ENCODE assay signal across 10 mouse cellular contexts in genomic region chr5:35729844-35730243, GRCm38 (mm10). TPM values are rescaled to one million over a fixed set of nuclear protein-coding genes. Genes with fewer than 3 reads are reported as not detected.
DNase-seq lines count a peak whose midpoint lies in the region; ATAC-seq and TF ChIP-seq lines count a peak whose summit lies in the region.
"Had no signal": no experiment of that assay in that cellular context is flagged by ENCODE, and none has a peak within 500 bp of the region (broad histone marks: within the 10 kb centered on the region; RNA-seq: fewer than 3 reads in every experiment).

No protein-coding gene starts in this region.

- H3K9ac ChIP-seq in liver, embryonic 13.5 days: no peak overlapping the region
- no peak overlapping the region for H3K9ac ChIP-seq in stomach, postnatal 0 days (ENCODE audit: low read length)
- H3K9ac ChIP-seq: embryonic facial prominence, embryonic 12.5 days had no signal

- peaks cover 12% of the 10 kb centered on the region; the same call in 1 of the 2 replicates for H3K4me1 ChIP-seq in liver, embryonic 13.5 days (replicated peaks)
- no peaks in the 10 kb centered on the region for H3K4me1 ChIP-seq in stomach, postnatal 0 days (replicated peaks; ENCODE audit: control insufficient read depth, insufficient read depth)

- H3K27ac ChIP-seq in liver, embryonic 13.5 days: peak overlapping the region; percentile 52
- peak overlapping the region; percentile 76; the same call in 1 of the 2 replicates for H3K27ac ChIP-seq in stomach, postnatal 0 days (replicated peaks)

- no peak for TF ChIP-seq POLR2A in brain, embryonic 14.5 days (IDR thresholded peaks at IDR 0.05; ENCODE audit: borderline replicate concordance, extremely low read depth, insufficient read depth, insufficient read length, poor library complexity, severe bottlenecking)

- no peak overlapping the region for H3K4me3 ChIP-seq in liver, embryonic 13.5 days (replicated peaks)
- no peak overlapping the region for H3K4me3 ChIP-seq in stomach, postnatal 0 days (ENCODE audit: low read depth, low read length)
- H3K4me3 ChIP-seq: embryonic facial prominence, embryonic 12.5 days; myocyte had no signal

- peak; percentile 29; the same call in 1 of the 2 replicates for ATAC-seq in liver, embryonic 13.5 days (ENCODE audit: low read depth)
- no peak for ATAC-seq in stomach, postnatal 0 days (ENCODE audit: low FRiP score, low TSS enrichment)

- no peaks in the 10 kb centered on the region for H3K27me3 ChIP-seq in liver, embryonic 13.5 days
- H3K27me3 ChIP-seq in stomach, postnatal 0 days (ENCODE audit: control insufficient read depth, insufficient read depth, low read length): no peaks in the 10 kb centered on the region
- H3K27me3 ChIP-seq: embryonic facial prominence, embryonic 12.5 days had no signal

- DNase-seq in frontal cortex, postnatal 10 days (ENCODE audit: low spot score in 2 of 2): peak; percentile 22 to 29
- no peak for DNase-seq in frontal cortex, postnatal 36 days (ENCODE audit: low spot score in 2 of 2)
- peak; percentile 19 for DNase-seq in brain, embryonic 14.5 days (ENCODE audit: low read depth)
- DNase-seq in induced T-regulatory cell, adult 2 months (ENCODE audit: low read depth): peak; percentile 31
- DNase-seq in liver, embryonic 13.5 days: no peak
- no peak for DNase-seq in stomach, postnatal 0 days (ENCODE audit: low spot score)
- no peak for DNase-seq in urinary bladder, adult 2 months (ENCODE audit: low spot score)
- DNase-seq in cerebellum, adult 11 months: no peak

- no peak for TF ChIP-seq EP300 in stomach, postnatal 0 days (optimal IDR thresholded peaks at IDR 0.05)

- no peak for TF ChIP-seq CTCF in brain, embryonic 14.5 days (IDR thresholded peaks at IDR 0.05; ENCODE audit: borderline replicate concordance, extremely low read depth, insufficient read depth, insufficient read length)
- no peak for TF ChIP-seq CTCF in stomach, postnatal 0 days (IDR thresholded peaks at IDR 0.05; ENCODE audit: low read depth)

- H3K36me3 ChIP-seq in liver, embryonic 13.5 days: no peaks in the 10 kb centered on the region
- no peaks in the 10 kb centered on the region for H3K36me3 ChIP-seq in stomach, postnatal 0 days (ENCODE audit: control insufficient read depth, insufficient read depth, low read length)
- H3K36me3 ChIP-seq: embryonic facial prominence, embryonic 12.5 days had no signal

- WGBS in liver, embryonic 13.5 days (ENCODE audit: insufficient replicate concordance): 57% methylated on average over 3 of the region's 3 CpGs
- 63% methylated on average over 3 of the region's 3 CpGs for WGBS in stomach, postnatal 0 days

- no peak overlapping the region for H3K4me2 ChIP-seq in liver, embryonic 13.5 days
- H3K4me2 ChIP-seq in stomach, postnatal 0 days (replicated peaks; ENCODE audit: low read depth): no peak overlapping the region
- H3K4me2 ChIP-seq: embryonic facial prominence, embryonic 12.5 days had no signal

- H3K9me3 ChIP-seq in liver, embryonic 13.5 days (replicated peaks): no peaks in the 10 kb centered on the region
- H3K9me3 ChIP-seq in stomach, postnatal 0 days (ENCODE audit: control insufficient read depth, low read length): no peaks in the 10 kb centered on the region
- H3K9me3 ChIP-seq: embryonic facial prominence, embryonic 12.5 days had no signal

RNA-seq across cellular contexts. Expression of gene Sh3tc1, which starts 9.9 kb away (rescaled TPM):
- 1.2 and 1.8 TPM in 2 replicates for polyA plus RNA-seq in brain, embryonic 14.5 days (2012; rRNA removed)
- 2.1 TPM in 2 replicates for polyA plus RNA-seq in liver, embryonic 13.5 days (2015; fragmentation: Nextera tagmentation; extraction: Ambion mirVana)
- polyA plus RNA-seq in stomach, postnatal 0 days (2015; fragmentation: Nextera tagmentation; extraction: Ambion mirVana): 2.8 and 3.2 TPM in 2 replicates
- polyA plus RNA-seq in urinary bladder, adult 2 months (2012; rRNA removed): 2.4 and 3.2 TPM in 2 replicates

RNA-seq across cellular contexts. Expression of gene Ablim2, which starts 27.8 kb away (rescaled TPM):
- polyA plus RNA-seq in brain, embryonic 14.5 days (2012; rRNA removed): 10.7 and 19.6 TPM in 2 replicates
- polyA plus RNA-seq in liver, embryonic 13.5 days (2015; fragmentation: Nextera tagmentation; extraction: Ambion mirVana): 0.03 and 0.18 TPM in 2 replicates
- 1.3 and 1.5 TPM in 2 replicates for polyA plus RNA-seq in stomach, postnatal 0 days (2015; fragmentation: Nextera tagmentation; extraction: Ambion mirVana)
- 3.7 and 4.4 TPM in 2 replicates for polyA plus RNA-seq in urinary bladder, adult 2 months (2012; rRNA removed)

RNA-seq across cellular contexts. Expression of gene Htra3, which starts 50.3 kb away (rescaled TPM):
- polyA plus RNA-seq in brain, embryonic 14.5 days (2012; rRNA removed): 8.1 and 14.8 TPM in 2 replicates
- 1.0 and 1.3 TPM in 2 replicates for polyA plus RNA-seq in liver, embryonic 13.5 days (2015; fragmentation: Nextera tagmentation; extraction: Ambion mirVana)
- 39.4 and 47.5 TPM in 2 replicates for polyA plus RNA-seq in stomach, postnatal 0 days (2015; fragmentation: Nextera tagmentation; extraction: Ambion mirVana)
- 90.2 and 126 TPM in 2 replicates for polyA plus RNA-seq in urinary bladder, adult 2 months (2012; rRNA removed)

Comparison
In these comparisons a context has a peak if more than half of its experiments do, and no peak if none do; other contexts are left out.
1. DNase-seq: peak in frontal cortex, postnatal 10 days (2 of 2), brain, embryonic 14.5 days (single experiment) and induced T-regulatory cell, adult 2 months (single experiment); none in frontal cortex, postnatal 36 days (0 of 2), liver, embryonic 13.5 days (single experiment), stomach, postnatal 0 days (single experiment), urinary bladder, adult 2 months (single experiment) and cerebellum, adult 11 months (single experiment).